Comparison of ENCODE assay signal across 11 mouse cellular contexts in the genomic region with DNA sequence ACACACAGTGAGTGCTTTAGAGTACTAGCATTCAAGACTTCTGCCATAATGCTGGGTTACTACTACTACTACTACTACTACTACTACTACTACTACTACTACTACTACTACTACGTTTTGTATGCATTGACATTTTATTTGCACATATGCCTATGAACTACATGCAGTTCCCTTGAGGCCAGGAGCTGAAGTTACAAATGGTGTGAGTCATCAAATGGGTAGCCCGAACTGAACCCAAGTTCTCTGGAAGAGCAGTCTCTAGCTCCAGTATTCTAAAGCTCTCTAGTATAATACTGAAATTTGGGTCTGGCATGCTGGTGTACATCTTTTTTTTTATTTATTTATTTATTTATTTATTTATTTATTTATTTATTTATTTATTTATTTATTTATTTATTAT. TPM values are rescaled to one million over a fixed set of nuclear protein-coding genes. Genes with fewer than 3 reads are reported as not detected.
"Had no signal": no experiment of that assay in that cellular context is flagged by ENCODE, and none has a peak within 500 bp of the region (broad histone marks: within the 10 kb centered on the region; RNA-seq: fewer than 3 reads in every experiment).

No protein-coding gene starts in this region.

- DNase-seq: lung, adult 18-20 months; lung, embryonic 14.5 days; lung, postnatal 14 days; lung, postnatal 36 days; retina, postnatal 1 day; right cerebral cortex, adult 18-20 months; right cerebral cortex, postnatal 25 days; thymus, adult 2 months; thymus, postnatal 14 days; thymus, postnatal 36 days had no signal

RNA-seq across cellular contexts. Expression of gene Exd1, which starts 3.8 kb away (rescaled TPM):
- total RNA-seq: monocyte, adult 5-6 weeks had no signal
